Mouse (Mus musculus) lung, postnatal 25 days (tissue): Measurements from ENCODE around the gene Med21.

Source experiments
- DNase-seq: peaks from one replicate; pipeline ENCODE4 v3.0.0; 2022; ENCODE audit warnings: low spot score

The Med21 gene

GRCm38 (mm10) chr6:146678136-146679070, 36.1 kb downstream of the Med21 start:
- no peak for DNase-seq

DNA sequence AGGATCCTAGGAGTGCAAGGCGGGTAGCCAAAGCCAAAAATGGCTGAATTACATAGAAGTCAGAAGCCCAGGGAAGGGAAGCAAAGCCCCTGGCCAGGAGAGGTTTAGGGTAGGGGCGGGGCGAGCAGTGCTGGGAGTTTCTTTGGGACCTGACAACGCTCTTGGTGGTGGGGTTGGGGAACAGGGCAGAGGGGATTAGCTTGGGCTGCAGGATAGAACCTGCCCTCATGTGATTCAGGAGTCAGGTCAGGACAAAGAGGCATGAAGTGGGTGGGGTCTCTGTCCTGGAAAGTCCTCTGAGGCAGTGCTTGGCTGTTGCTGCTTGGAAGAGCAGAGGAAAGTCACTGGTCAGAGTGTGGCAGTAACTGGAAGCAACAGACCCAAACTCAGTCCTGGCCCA, 41.5 kb downstream of the Med21 start:
- no peak for DNase-seq

GRCm38 (mm10) chr6:146685781-146686308, 43.5 kb downstream of the Med21 start:
- DNase-seq = peak; percentile 70

DNA sequence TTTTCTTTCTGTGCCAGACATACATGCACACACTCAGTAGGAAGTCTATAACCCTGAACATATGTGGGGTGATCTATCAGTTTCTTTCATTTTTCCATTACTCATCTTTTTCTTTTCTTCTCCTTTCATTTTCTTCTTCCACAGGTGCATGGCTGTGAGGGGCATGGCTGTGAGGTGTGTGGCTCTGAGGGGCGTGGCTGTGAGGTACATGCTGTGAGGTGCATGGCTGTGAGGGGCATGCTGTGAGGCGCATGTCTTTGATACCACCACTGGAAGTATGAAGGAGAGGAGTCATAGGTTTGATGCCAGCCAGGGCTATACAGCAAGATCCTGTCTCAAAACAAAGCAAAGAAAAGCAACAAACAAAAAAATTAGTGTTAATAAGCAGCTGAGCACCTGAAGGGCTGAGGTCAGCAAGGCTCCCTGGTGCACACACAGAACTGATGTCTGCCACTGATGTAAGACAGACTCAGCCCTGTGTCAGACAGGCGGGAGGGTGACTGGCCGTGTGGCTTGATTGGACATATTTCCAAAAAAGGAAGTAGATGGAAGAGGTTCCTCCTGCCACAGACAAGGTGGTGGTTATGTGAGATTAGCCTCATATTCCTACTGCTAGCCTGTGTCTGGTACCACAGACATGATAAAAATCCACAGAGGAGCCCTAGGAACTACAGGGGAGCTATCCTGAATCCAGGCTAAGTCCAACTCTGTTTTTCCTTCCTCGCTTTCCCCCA, 44.3 kb downstream of the Med21 start:
- DNase-seq = no peak

GRCm38 (mm10) chr6:146688010-146688409, 45.7 kb downstream of the Med21 start:
- no peak for DNase-seq

GRCm38 (mm10) chr6:146688861-146689260, 46.5 kb downstream of the Med21 start:
- DNase-seq = no peak

- DNase-seq = no peak
Measured at GRCm38 (mm10) chr6:146697767-146698166, 55.4 kb downstream of the Med21 start.

- DNase-seq = no peak
Measured at GRCm38 (mm10) chr6:146698376-146698775, 56.0 kb downstream of the Med21 start.
